Mouse (Mus musculus): ENCODE measurements around the gene Gm20388.
A peak's percentile ranks its signal among the peaks of the same experiment; 100 is the strongest.

Gm20388 gene

DNA sequence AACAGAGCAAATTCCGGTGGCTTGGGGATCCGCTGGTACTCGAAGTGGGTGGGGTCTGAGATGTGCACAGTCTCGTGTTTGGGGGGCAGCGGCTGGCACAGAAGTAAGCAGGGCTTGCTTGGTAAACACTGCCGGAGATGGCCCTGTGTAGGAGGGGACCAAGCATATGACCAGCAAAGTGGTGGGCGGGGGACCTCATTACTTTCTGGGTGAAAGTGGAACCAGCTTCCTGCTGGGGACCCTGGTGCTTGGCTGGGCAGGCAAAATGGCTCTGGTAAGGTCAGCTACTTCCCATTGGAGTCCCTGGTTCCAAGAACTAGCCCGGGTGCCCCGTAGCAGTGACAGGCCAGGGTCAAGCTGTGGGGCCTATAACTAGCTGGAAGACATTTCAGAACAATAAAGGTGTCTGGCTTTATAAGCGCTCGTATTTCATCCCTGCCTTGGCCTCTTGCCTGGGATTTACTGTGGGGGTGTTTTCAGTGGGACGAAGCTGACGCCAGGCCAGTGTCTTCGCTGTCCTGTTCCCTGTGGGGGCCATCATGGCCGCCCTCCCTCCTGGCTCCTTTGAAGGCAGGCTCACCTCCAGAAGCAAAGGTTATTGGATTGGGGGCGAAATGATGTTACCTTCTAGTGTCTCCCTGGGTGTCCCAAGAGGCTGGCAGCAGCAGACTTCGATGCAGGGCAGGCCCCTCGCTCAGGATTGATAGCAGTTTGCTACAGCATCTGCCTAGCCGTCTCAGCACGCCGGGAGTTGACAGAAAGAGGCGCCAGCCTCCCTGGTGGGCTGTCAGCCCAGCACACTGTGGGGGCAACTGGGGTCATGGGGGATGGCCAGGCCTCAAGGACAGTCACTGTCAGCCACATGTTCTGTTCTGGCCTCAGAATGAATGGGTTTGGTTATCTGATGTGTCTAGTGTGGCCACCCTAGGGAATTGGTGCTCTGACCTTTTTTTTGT is 466.5 kb downstream of the Gm20388 start:
- DNase-seq, result no peak

DNA sequence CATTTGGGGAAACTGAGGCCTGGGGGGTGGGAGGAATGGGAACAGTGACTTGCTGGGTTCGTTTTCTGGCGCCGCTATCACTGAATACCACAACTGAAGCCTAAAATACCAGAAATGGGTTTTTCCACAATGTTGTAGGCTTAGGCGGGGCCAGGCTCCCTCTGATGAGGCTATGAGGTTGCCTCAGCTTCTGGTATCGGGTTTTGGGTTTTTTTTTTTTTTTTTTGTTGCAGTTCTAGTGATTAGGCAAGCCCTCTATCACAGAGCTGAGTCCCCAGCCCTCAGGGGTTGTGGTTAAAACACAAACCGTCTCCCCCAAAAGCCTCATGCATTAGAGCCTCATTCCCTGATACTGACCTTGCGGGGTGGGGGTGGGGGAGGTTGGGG is 467.2 kb downstream of the Gm20388 start:
- peak; percentile 51 for DNase-seq

DNA sequence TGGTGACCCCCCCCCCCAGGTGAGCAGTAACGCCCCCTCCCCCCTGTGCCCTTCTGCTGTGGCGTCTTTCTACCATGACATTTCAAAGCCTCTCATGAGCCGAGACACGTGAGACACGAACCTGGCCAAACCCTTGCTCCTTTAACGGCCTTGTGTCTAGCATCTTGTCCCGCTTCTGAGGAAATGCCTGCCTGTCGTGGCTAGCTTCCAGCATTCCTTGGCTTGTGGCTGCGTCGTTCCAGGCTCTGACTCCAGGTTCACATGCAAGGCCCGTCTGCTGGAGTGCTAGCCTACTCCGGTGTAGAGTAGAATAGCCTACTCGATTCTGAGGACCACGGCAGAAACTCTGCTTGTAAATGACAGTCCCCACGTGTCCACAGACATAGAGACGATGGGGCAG is 467.7 kb downstream of the Gm20388 start:
- DNase-seq, result no peak

DNA sequence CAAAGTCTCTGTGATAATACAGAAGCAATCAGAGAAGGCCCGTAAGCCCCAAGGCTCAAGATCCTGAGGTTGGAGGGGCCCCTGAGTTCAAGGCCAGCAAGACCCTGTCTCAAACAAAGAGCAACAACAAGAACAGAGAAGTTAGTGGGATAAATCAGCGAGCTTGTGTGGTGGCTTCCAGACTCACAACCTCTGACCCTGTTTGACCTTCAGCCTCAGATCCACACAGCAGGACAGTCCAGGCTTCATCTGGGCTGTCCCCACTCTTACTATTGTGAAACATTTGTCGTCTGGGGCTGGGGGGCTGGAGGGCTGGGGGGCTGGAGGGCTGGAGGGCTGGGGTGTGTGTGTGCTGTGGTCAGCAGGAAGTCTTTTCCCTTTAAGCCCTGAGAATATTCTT is 468.4 kb downstream of the Gm20388 start:
- no peak for DNase-seq

DNA sequence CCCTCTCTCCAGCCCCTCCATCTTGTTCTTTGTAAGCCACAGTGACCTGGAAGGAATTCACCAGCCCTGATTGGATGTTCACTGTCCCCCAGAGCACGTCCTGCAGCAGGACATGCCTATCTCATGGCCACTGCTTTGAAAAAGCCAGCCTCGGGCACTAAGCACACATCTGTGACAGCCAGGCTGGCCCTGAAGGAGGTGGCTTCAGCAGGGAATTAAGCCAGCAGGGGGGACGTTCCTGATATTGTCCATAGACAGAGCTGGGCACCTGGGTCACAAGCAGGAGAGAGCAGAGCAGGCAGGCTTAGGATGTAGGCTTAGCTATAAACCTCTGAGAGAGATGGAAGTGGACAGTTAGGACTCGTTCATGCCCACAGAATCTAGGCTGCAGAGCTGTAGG is 471.2 kb downstream of the Gm20388 start:
- DNase-seq, result no peak

- DNase-seq, result no peak
Observed at GRCm38 (mm10) chr8:120382436-120383203, 472.0 kb downstream of the Gm20388 start.

DNA sequence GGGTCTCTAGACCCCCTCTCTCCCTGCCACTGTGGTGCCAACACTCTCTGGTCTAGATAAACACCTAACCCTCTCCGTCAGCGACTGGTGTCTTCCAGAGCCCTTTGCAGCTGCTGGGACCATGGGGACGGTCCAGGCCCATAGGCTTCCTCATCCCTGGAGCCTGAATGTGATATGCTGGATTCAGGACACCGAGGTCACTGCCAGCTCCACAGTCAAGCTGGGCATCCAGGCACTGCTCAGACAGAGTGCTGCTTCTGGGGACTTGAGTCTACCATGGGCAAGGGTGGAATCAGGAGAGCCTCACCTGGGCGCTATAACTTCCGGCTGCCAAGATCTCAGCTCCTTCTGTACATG is 472.5 kb downstream of the Gm20388 start:
- DNase-seq, result no peak

DNA sequence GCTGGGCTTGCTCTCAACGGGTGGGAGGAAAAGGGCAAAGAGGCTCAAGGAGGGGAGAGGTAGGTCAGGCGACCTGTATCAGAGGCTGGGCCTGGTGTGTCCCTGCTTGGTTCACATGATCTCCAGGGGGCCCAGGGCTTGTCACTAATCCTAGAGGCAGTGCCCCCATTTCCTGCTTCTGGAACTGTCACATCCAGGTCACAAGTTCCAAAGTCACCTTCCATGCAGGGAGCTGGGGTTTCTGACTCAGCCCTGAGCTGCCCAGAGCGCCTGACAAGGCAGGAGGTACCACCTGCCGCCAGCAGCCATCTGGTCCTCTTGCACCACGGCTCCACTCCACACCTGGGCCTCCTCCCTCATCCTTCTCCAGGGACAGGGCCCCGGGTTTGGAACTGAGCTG is 473.1 kb downstream of the Gm20388 start:
- no peak for DNase-seq

- no peak for DNase-seq
Observed at GRCm38 (mm10) chr8:120384745-120385144, 474.1 kb downstream of the Gm20388 start.

- DNase-seq, result no peak
Observed at GRCm38 (mm10) chr8:120388246-120388645, 477.6 kb downstream of the Gm20388 start.

DNA sequence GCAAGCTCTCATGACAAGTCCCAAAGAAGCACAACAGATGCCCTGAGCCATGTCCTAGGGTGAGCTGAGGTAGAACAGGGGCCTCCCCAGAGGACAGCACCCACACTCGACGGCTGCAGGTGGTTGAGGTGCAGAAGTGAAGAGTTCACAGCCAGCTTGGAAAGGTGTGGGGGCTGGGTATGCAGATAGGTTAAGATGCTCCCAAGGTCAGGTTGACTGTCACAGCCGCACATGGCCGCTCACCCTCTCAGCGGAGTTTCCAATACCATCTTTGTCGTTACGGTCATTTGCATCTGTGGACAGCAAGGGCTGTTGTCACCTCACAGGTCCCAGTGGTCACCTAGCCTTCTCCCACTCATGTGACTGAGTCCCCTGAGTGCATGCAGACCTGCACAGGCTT is 480.0 kb downstream of the Gm20388 start:
- DNase-seq, result no peak

DNA sequence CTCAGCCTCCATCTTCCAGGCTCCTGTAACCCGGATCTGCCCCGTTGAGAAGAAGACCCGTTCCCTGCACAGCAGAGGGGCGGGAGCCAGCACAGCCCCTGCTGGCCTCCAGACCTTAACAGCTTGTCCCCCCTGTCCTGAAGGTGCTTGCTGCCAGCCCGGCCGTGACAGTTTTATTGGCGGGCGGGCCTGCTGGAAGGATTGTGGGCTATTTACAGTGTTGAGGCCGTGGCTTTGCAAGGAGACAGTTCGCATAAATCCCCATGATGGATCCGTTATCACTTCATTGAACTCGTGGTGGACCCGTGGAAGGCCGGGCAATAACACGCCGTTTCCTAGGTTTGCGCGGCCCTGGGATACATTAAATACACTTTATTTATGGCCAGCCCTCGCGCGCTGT is 481.2 kb downstream of the Gm20388 start:
- no peak for DNase-seq

GRCm38 (mm10) chr8:120393085-120393484 is 482.4 kb downstream of the Gm20388 start:
- no peak for DNase-seq

GRCm38 (mm10) chr8:120393871-120394275 is 483.2 kb downstream of the Gm20388 start:
- no peak for DNase-seq

DNA sequence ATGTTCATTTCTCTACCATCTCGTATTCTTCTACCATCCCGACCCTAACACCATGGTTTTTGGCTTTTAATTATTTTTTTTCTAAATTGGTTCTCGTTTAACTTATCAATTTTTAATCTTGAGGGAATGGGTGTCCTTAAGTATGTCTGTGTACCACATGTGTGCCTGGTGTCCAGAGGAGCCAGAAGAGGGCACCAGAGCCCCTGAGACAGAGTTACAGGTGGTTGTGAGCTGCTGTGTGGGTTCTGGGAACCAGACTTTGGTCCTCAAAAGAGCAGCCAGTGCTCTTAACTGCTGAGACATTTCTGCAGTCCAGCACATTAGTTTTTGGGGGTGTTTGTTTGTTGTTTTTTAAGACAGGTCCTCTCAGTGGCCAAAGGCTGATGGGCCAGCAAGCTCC is 485.3 kb downstream of the Gm20388 start:
- DNase-seq, result no peak

GRCm38 (mm10) chr8:120396756-120397155 is 486.1 kb downstream of the Gm20388 start:
- no peak for DNase-seq

GRCm38 (mm10) chr8:120397444-120398411 is 487.1 kb downstream of the Gm20388 start:
- DNase-seq, result no peak

DNA sequence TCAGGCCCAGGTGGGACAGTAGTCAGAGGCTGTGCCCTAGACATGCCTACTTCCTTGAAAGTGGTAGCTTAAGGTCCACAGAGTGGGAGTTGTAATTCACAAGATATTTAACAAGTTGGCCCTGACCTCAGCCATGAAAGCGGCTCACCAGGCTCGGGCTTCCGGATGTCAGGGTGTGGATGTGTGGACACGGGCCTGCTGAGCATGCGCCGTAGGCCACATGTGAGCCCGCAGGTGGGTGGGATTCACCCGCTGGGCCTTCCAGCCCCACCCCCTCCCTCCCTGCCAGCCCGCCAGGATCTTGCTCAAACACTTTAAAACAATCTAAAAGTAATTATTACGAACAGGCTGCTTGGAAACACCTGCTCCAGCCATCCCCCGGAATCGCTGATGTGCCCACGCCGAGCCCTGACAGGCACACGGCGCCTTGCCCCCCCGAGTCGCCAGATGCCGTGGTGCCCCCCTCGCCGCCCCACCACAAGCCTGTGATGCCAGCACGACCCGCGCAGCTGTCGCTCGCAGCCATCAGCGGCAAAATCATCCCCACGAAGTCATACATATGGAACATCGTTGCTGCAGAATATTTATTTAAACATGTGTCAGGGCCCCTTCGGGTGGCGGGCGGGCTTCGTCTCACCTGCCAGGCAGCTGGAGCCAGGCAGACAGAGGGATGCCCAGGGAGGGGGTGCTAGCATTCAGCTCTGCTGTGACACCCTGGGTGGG is 488.7 kb downstream of the Gm20388 start:
- DNase-seq, result no peak

DNA sequence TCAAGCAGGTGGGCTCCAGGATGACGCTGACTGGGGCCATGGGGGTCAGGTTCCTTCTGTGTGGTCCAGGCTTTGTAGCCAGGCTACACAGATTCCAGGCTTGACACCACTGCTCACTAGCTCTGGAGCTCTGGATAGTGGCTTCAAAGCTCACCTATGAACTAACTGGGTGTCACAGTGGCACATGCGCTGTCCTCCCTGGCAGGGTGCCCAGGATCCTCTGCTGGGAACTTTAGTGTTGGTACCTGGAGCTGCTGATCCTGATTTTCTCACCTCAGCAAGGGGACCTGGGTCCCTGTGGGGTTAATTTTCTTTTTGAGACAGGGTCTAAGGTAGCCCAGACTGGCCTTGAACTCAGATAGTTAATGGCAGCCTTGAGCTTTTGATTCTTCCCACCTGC is 490.6 kb downstream of the Gm20388 start:
- no peak for DNase-seq

DNA sequence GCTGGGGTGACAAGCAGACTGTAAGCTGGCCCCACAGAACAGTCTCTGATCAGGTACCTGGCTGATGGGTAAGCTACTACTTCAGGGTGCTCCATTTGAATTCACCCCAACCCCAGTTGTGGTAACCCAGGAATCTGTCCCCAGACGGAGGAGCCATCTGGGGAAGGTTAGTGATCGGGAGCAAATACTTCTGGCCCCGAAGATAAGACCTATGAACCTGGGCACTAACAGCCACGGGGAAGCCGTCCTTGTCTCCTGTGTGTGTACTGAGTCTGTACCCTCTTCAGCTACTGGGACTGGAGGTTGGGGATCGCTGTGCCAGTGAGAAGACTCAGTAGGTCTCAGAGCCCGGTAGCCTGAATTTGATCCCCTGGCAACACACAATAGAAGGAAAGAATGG is 491.1 kb downstream of the Gm20388 start:
- peak; percentile 41 for DNase-seq

DNA sequence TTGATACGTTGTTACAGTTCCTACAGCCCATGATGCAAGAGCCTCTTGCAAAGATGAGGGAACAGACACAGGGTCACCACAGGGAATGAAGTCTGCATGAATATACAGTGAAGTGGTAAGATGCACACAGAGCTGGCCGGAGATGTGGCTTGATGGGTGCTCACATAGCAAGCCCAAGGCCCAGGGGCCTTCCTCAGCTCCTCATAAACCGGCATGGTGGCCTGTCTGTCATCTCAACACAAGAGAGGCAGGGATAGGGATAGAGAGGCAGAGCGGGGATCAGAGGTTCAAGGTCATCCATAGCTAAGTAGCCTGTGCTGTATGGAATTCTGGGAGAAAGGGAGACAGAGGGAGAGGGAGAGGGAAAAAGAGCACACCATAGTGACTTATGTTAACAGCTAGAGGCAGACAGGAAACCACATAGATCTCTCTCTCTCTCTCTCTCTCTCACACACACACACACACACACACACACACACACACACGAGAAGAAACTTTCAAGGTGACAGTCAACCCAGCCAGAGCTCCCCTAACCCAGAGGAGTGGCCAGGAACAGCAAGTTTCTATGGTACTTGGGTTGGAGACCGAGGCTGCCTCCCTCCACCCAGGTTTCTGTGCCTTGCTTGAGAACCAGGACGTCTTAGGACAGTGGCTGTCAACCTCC is 493.1 kb downstream of the Gm20388 start:
- no peak for DNase-seq

DNA sequence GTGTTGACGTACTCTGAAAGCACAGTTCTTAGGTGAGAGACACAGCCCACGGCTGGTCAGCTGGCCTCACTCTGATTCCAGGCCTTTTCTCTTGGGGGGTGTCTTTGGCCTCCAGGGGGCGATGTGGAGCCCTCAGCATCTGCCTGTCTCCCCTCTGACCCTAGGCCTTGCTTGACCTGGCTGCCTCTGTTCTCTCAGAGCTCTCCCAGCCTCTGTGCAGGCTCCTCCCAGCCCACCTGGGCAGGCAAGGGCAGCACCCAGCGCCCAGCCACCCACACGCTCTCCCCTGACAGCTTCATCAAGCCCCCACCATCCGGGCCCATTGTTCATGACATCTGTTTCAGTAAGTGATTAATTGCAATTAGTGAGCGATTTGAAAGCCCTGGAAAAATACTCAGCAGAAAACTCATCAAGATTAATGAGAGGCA is 494.0 kb downstream of the Gm20388 start:
- peak; percentile 80 for DNase-seq

All from liver (tissue).